Mouse (Mus musculus): ENCODE measurements around the gene Olfr524. TPM values are rescaled to one million over a fixed set of nuclear protein-coding genes. Genes with fewer than 3 reads are reported as not detected.

Gene Olfr524
- not detected in 2 replicates for polyA plus RNA-seq (2015; fragmentation: Nextera tagmentation; extraction: Ambion mirVana)

DNA sequence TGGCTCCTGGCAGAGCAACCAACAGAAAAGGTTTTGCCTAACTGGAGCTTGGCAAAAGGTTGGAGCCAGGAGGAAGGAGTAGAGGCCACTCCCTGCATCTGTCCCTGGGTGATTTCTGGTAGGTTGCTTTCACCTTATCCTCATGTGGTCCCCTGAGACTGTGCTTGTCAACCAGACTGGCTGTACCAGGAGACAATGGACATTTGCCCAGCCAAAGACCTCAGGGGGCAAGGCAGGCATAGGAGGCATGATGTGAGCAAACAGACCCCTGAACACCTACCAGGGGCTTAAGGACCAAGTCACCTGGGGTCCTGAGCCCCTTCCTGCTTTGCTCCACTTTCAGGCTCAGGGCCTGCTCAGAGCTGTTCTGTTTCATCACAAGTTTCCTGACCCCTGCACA lies at the start of gene Olfr524:
Gene Olfr524, minus strand, starts transcription at position 101 of the 400 bp plus-strand sequence.
- Histone ChIP-seq H3K4me1 (ENCODE audit: control insufficient read depth, insufficient read depth, low read depth, low read length) (no peaks in the 10 kb centered on the region), H3K4me3 (ENCODE audit: low read length) (no peak within 1 kb of the TSS), H3K9me3 (ENCODE audit: control insufficient read depth, low read length) (no peaks in the 10 kb centered on the region), H3K36me3 (ENCODE audit: control insufficient read depth, insufficient read depth, low read length) (no peaks in the 10 kb centered on the region), H3K27ac (ENCODE audit: low read depth, low read length) (no peak within 1 kb of the TSS), H3K4me2 (ENCODE audit: low read length) (no peak within 1 kb of the TSS), H3K9ac (ENCODE audit: low read depth, low read length) (no peak within 1 kb of the TSS), H3K27me3 (replicated peaks; ENCODE audit: control insufficient read depth, insufficient read depth, low read length) (no peaks in the 10 kb centered on the region)
- ATAC-seq = no peak

GRCm38 (mm10) chr7:140253780-140254299 lies 48.1 kb upstream of the Olfr524 start:
- WGBS = 84% methylated on average over 7 of the region's 7 CpGs
- Histone ChIP-seq H3K9me3 (ENCODE audit: control insufficient read depth, low read length) (no peaks in the 10 kb centered on the region), H3K4me3 (ENCODE audit: low read length) (no peak overlapping the region), H3K4me1 (ENCODE audit: control insufficient read depth, insufficient read depth, low read depth, low read length) (no peaks in the 10 kb centered on the region), H3K9ac (ENCODE audit: low read depth, low read length) (no peak overlapping the region), H3K27ac (ENCODE audit: low read depth, low read length) (no peak overlapping the region), H3K27me3 (replicated peaks; ENCODE audit: control insufficient read depth, insufficient read depth, low read length) (no peaks in the 10 kb centered on the region), H3K36me3 (ENCODE audit: control insufficient read depth, insufficient read depth, low read length) (no peaks in the 10 kb centered on the region), H3K4me2 (ENCODE audit: low read length) (no peak overlapping the region)
- ATAC-seq = no peak

DNA sequence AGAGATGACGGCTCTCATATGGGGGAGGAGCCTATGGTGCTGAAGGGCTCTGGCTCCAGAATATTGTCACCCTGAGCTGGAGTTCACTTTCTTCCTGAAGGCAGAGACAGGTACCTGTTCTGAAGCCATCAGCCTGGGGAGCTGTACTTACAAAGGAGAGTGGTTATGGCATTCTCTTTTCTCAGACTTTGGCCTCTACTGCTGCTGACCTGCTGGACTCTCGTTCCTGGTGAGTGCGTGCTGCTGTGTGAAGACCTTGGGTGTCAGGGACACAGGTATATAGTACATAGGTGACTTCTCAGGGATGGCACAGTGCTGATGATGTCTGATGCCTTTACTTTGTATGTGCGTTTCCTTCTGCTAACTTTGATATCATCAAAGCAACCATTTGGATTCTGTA lies 41.5 kb upstream of the Olfr524 start, which contains the start of gene 5830411N06Rik:
Gene 5830411N06Rik, plus strand, starts transcription at position 69 of the 400 bp plus-strand sequence.
- no peak within 1 kb of the TSS for H3K9ac ChIP-seq (ENCODE audit: low read depth, low read length)
- no peaks in the 10 kb centered on the region for H3K4me1 ChIP-seq (ENCODE audit: control insufficient read depth, insufficient read depth, low read depth, low read length)
- no peaks in the 10 kb centered on the region for H3K9me3 ChIP-seq (ENCODE audit: control insufficient read depth, low read length)
- H3K4me2 ChIP-seq (ENCODE audit: low read length) = no peak within 1 kb of the TSS
- no peak for ATAC-seq
- no peaks in the 10 kb centered on the region for H3K36me3 ChIP-seq (ENCODE audit: control insufficient read depth, insufficient read depth, low read length)
- H3K27ac ChIP-seq (ENCODE audit: low read depth, low read length) = no peak within 1 kb of the TSS
- H3K4me3 ChIP-seq (ENCODE audit: low read length) = no peak within 1 kb of the TSS
- WGBS = 82% methylated on average over 4 of the region's 4 CpGs
- H3K27me3 ChIP-seq (replicated peaks; ENCODE audit: control insufficient read depth, insufficient read depth, low read length) = no peaks in the 10 kb centered on the region

DNA sequence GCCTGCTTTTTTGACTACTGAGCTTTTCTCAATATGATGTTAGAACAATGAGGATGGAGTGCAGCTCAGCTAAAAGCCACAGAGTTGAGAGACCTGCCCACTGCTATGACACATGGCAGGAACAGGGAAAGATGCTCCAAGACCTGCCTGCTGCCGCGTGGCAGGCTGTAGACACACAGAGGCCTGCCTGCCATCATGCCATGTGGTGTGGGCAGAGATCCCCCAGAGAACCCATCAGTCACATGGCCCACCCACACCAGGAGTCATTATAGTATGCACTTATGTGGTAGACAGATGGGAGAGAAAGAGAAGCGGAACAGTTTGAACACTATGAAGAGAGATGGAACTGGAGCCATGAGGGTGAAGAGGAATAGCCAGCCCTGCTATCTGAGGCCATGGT lies 27.9 kb upstream of the Olfr524 start:
- 90% methylated on average over 3 of the region's 3 CpGs for WGBS

GRCm38 (mm10) chr7:140231026-140231425 lies 25.3 kb upstream of the Olfr524 start:
- ATAC-seq = no peak
- 58% methylated on average over 2 of the region's 2 CpGs for WGBS
- no peaks in the 10 kb centered on the region for H3K9me3 ChIP-seq (ENCODE audit: control insufficient read depth, low read length)

More for the DNA sequence above, 27.9 kb upstream of the Olfr524 start:
- H3K9me3 ChIP-seq (ENCODE audit: control insufficient read depth, low read length) = no peaks in the 10 kb centered on the region
- H3K27ac ChIP-seq (ENCODE audit: low read depth, low read length) = no peak overlapping the region
- H3K9ac ChIP-seq (ENCODE audit: low read depth, low read length) = no peak overlapping the region
- no peak overlapping the region for H3K4me2 ChIP-seq (ENCODE audit: low read length)
- no peak overlapping the region for H3K4me3 ChIP-seq (ENCODE audit: low read length)
- H3K4me1 ChIP-seq (ENCODE audit: control insufficient read depth, insufficient read depth, low read depth, low read length) = no peaks in the 10 kb centered on the region
- H3K36me3 ChIP-seq (ENCODE audit: control insufficient read depth, insufficient read depth, low read length) = no peaks in the 10 kb centered on the region
- H3K27me3 ChIP-seq (replicated peaks; ENCODE audit: control insufficient read depth, insufficient read depth, low read length) = no peaks in the 10 kb centered on the region
- no peak for ATAC-seq

DNA sequence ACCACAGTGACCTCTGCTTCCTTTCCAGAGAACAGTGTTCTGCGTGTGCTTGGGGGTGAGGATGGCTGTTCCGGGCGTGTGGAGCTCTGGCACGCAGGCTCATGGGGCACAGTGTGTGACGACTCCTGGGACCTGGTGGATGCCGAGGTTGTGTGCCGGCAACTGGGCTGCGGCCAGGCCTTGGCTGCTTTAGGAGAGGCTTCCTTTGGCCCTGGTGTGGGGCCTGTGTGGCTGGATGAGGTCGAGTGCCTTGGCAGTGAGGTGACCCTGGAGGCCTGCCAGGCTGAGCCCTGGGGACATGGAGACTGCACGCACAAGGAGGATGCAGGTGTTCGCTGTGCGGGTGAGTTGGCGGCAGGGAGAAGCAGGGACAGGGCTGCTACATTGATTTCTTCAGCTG lies 22.7 kb upstream of the Olfr524 start:
- no peak overlapping the region for H3K9ac ChIP-seq (ENCODE audit: low read depth, low read length)
- H3K36me3 ChIP-seq (ENCODE audit: control insufficient read depth, insufficient read depth, low read length) = no peaks in the 10 kb centered on the region
- no peaks in the 10 kb centered on the region for H3K9me3 ChIP-seq (ENCODE audit: control insufficient read depth, low read length)
- H3K27me3 ChIP-seq (replicated peaks; ENCODE audit: control insufficient read depth, insufficient read depth, low read length) = no peaks in the 10 kb centered on the region
- no peak overlapping the region for H3K4me2 ChIP-seq (ENCODE audit: low read length)
- no peaks in the 10 kb centered on the region for H3K4me1 ChIP-seq (ENCODE audit: control insufficient read depth, insufficient read depth, low read depth, low read length)
- no peak overlapping the region for H3K4me3 ChIP-seq (ENCODE audit: low read length)
- no peak for ATAC-seq
- no peak overlapping the region for H3K27ac ChIP-seq (ENCODE audit: low read depth, low read length)
- whole genome bisulfite sequencing = 79% methylated on average over 13 of the region's 13 CpGs

More at GRCm38 (mm10) chr7:140231026-140231425, 25.3 kb upstream of the Olfr524 start:
- Histone ChIP-seq H3K9ac (ENCODE audit: low read depth, low read length) (no peak overlapping the region), H3K4me3 (ENCODE audit: low read length) (no peak overlapping the region), H3K36me3 (ENCODE audit: control insufficient read depth, insufficient read depth, low read length) (no peaks in the 10 kb centered on the region), H3K27ac (ENCODE audit: low read depth, low read length) (no peak overlapping the region), H3K27me3 (replicated peaks; ENCODE audit: control insufficient read depth, insufficient read depth, low read length) (no peaks in the 10 kb centered on the region), H3K4me1 (ENCODE audit: control insufficient read depth, insufficient read depth, low read depth, low read length) (no peaks in the 10 kb centered on the region), H3K4me2 (ENCODE audit: low read length) (no peak overlapping the region)

GRCm38 (mm10) chr7:140224209-140224608 lies 18.4 kb upstream of the Olfr524 start:
- no peaks in the 10 kb centered on the region for H3K4me1 ChIP-seq (ENCODE audit: control insufficient read depth, insufficient read depth, low read depth, low read length)
- H3K4me2 ChIP-seq (ENCODE audit: low read length) = no peak overlapping the region
- H3K36me3 ChIP-seq (ENCODE audit: control insufficient read depth, insufficient read depth, low read length) = no peaks in the 10 kb centered on the region
- H3K4me3 ChIP-seq (ENCODE audit: low read length) = no peak overlapping the region
- H3K27ac ChIP-seq (ENCODE audit: low read depth, low read length) = no peak overlapping the region
- WGBS = 88% methylated on average over 13 of the region's 13 CpGs
- no peaks in the 10 kb centered on the region for H3K9me3 ChIP-seq (ENCODE audit: control insufficient read depth, low read length)
- H3K27me3 ChIP-seq (replicated peaks; ENCODE audit: control insufficient read depth, insufficient read depth, low read length) = no peaks in the 10 kb centered on the region
- no peak overlapping the region for H3K9ac ChIP-seq (ENCODE audit: low read depth, low read length)
- no peak for ATAC-seq

DNA sequence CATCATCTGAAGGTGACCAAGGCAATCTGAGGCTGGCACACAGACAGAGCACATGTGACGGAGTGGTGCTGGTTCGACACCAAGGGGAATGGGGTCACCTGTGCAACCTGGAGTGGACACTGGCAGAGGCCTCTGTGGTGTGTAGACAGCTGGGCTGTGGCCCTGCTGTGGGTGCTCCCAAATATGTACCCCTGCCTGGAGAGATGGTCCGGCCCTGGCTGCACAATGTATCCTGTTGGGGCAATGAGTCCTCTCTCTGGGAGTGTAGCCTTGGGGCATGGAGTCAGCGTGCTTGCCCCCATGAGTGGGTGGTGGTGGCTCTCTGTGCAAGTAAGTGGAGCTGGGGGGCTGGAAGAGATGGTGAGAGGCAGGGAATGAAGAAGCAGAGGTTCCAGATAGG lies 14.6 kb upstream of the Olfr524 start:
- Histone ChIP-seq H3K4me2 (ENCODE audit: low read length) (no peak overlapping the region), H3K4me3 (ENCODE audit: low read length) (no peak overlapping the region), H3K27ac (ENCODE audit: low read depth, low read length) (no peak overlapping the region), H3K36me3 (ENCODE audit: control insufficient read depth, insufficient read depth, low read length) (no peaks in the 10 kb centered on the region), H3K27me3 (replicated peaks; ENCODE audit: control insufficient read depth, insufficient read depth, low read length) (no peaks in the 10 kb centered on the region), H3K4me1 (ENCODE audit: control insufficient read depth, insufficient read depth, low read depth, low read length) (no peaks in the 10 kb centered on the region), H3K9ac (ENCODE audit: low read depth, low read length) (no peak overlapping the region), H3K9me3 (ENCODE audit: control insufficient read depth, low read length) (no peaks in the 10 kb centered on the region)
- WGBS = 84% methylated on average over 4 of the region's 4 CpGs
- ATAC-seq = no peak

DNA sequence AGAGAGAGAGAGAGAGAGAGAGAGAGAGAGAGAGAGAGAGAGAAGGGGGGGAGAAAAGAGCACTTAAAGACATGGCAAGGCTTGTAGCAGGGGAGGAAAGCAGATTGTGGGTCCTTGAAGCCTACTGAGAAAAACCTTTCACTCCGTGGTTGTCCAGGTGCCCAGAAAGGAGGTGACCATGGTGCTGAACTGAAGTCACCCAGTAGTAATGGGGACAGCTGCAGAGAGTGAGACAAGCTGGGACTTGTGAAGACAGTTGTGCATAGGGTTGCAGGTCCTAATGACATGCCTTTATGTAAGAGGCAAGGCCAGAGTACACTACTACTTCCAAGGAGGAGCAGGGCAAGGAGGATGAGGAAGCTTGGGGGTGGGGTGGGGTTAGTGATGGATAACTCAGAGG lies 13.5 kb upstream of the Olfr524 start:
- H3K4me2 ChIP-seq (ENCODE audit: low read length) = no peak overlapping the region
- H3K9me3 ChIP-seq (ENCODE audit: control insufficient read depth, low read length) = no peaks in the 10 kb centered on the region
- H3K27ac ChIP-seq (ENCODE audit: low read depth, low read length) = no peak overlapping the region
- H3K4me3 ChIP-seq (ENCODE audit: low read length) = no peak overlapping the region
- H3K27me3 ChIP-seq (replicated peaks; ENCODE audit: control insufficient read depth, insufficient read depth, low read length) = no peaks in the 10 kb centered on the region
- 23% methylated on average over 1 of the region's 1 CpGs for WGBS
- H3K4me1 ChIP-seq (ENCODE audit: control insufficient read depth, insufficient read depth, low read depth, low read length) = no peaks in the 10 kb centered on the region
- H3K9ac ChIP-seq (ENCODE audit: low read depth, low read length) = no peak overlapping the region
- ATAC-seq = no peak
- no peaks in the 10 kb centered on the region for H3K36me3 ChIP-seq (ENCODE audit: control insufficient read depth, insufficient read depth, low read length)

DNA sequence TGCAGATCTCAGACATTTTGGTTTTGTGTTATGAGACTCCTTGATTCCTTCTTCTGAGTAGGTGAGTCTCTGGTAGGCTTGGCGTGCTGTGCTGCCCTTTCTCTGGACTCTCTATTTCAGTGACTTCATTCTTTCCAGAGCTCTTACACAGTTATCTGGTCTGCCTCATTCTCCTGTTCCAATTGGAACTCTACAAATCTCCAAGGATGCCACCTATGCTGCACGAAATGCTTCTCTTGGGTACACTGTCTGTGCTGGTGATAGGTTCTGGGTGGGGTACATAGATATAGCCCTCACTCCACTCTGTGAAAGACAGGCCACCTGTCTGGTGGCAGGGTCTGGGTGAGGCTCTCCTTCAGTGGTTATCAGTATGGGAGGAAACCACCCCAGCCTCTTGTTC lies 12.2 kb upstream of the Olfr524 start, which contains the start of gene Cd163l1:
Gene Cd163l1, plus strand, starts transcription at position 301 of the 400 bp plus-strand sequence.
- Histone ChIP-seq H3K9me3 (ENCODE audit: control insufficient read depth, low read length) (no peaks in the 10 kb centered on the region), H3K4me3 (ENCODE audit: low read length) (no peak within 1 kb of the TSS), H3K27ac (ENCODE audit: low read depth, low read length) (no peak within 1 kb of the TSS), H3K4me1 (ENCODE audit: control insufficient read depth, insufficient read depth, low read depth, low read length) (no peaks in the 10 kb centered on the region), H3K27me3 (replicated peaks; ENCODE audit: control insufficient read depth, insufficient read depth, low read length) (no peaks in the 10 kb centered on the region), H3K9ac (ENCODE audit: low read depth, low read length) (no peak within 1 kb of the TSS), H3K4me2 (ENCODE audit: low read length) (no peak within 1 kb of the TSS), H3K36me3 (ENCODE audit: control insufficient read depth, insufficient read depth, low read length) (no peaks in the 10 kb centered on the region)
- WGBS = 84% methylated on average over 2 of the region's 2 CpGs
- ATAC-seq = no peak

All from hindbrain, embryonic 16.5 days (tissue).